Mouse (Mus musculus) lung, embryonic 15.5 days (tissue): Measurements from ENCODE around the gene Homez. TPM values are rescaled to one million over a fixed set of nuclear protein-coding genes. Genes with fewer than 3 reads are reported as not detected.

ENCODE experiments used
- ATAC-seq: fragments of 200-750 bp; cut with Nextera tagmentation; 2 replicates; pipeline ENCODE4 v1.8.0; 2017; ENCODE audit warnings: moderate number of reproducible peaks, borderline replicate concordance; ENCODE audit not compliant: low FRiP score, low TSS enrichment; ENCODE audit errors: extremely low read depth
- H3K27ac ChIP-seq: fragments of 300-500 bp; sonication (generic); 2 replicates; pipeline ENCODE4 v1.5.1; 2015; ENCODE audit warnings: moderate library complexity, mild to moderate bottlenecking, inconsistent platforms
- H3K27me3 ChIP-seq: fragments of 300-500 bp; sonication (generic); 2 replicates; pipeline ENCODE4 v1.6.1; 2015; ENCODE audit warnings: inconsistent platforms
- H3K36me3 ChIP-seq: fragments of 300-500 bp; sonication (generic); 2 replicates; pipeline ENCODE4 v1.6.1; 2015; ENCODE audit warnings: inconsistent platforms
- H3K4me1 ChIP-seq: fragments of 300-500 bp; sonication (generic); 2 replicates; pipeline ENCODE4 v1.6.1; 2015; ENCODE audit warnings: inconsistent platforms
- H3K4me2 ChIP-seq: fragments of 300-500 bp; sonication (generic); 2 replicates; pipeline ENCODE4 v1.6.1; 2015; ENCODE audit warnings: inconsistent platforms, mild to moderate bottlenecking, moderate library complexity
- H3K4me3 ChIP-seq: fragments of 300-500 bp; sonication (generic); 2 replicates; pipeline ENCODE4 v1.5.1; 2015; ENCODE audit warnings: mild to moderate bottlenecking, inconsistent platforms
- H3K9ac ChIP-seq: fragments of 300-500 bp; sonication (generic); 2 replicates; pipeline ENCODE4 v1.6.1; 2015; ENCODE audit warnings: inconsistent platforms
- H3K9me3 ChIP-seq: fragments of 300-500 bp; sonication (generic); 2 replicates; pipeline ENCODE4 v1.6.1; 2016; ENCODE audit warnings: inconsistent platforms
- WGBS: fragments of 180-500 bp; shearing (Covaris S2); methylation state at CpG from one replicate; pipeline ENCODE4 v1.1.7; 2015; 5-methylcytosine and 5-hydroxymethylcytosine counted together
- polyA plus RNA-seq: library from polyadenylated mRNA; unstranded; fragments of >200 nt; fragmentation: Nextera tagmentation; extraction: Ambion mirVana; gene quantifications from 2 replicates; pipeline ENCODE4 v1.2.1, GENCODE M21; 2015

Gene Homez
- polyA plus RNA-seq, 1 experiment from 2014 or later = 11.4 TPM

GRCm38 (mm10) chr14:54813991-54814390, 56.8 kb downstream of the Homez start, which contains the start of gene Rnf212b:
Gene Rnf212b, plus strand, starts transcription at chr14:54814141.
- Histone ChIP-seq H3K36me3 (no peaks in the 10 kb centered on the region), H3K27ac (no peak within 1 kb of the TSS), H3K27me3 (no peaks in the 10 kb centered on the region), H3K9me3 (no peaks in the 10 kb centered on the region), H3K9ac (no peak within 1 kb of the TSS), H3K4me1 (no peaks in the 10 kb centered on the region), H3K4me3 (no peak within 1 kb of the TSS), H3K4me2 (no peak within 1 kb of the TSS)
- no peak for ATAC-seq
- WGBS = 79% methylated on average over 29 of the region's 29 CpGs

GRCm38 (mm10) chr14:54809668-54810033, 61.1 kb downstream of the Homez start:
- no peak for ATAC-seq
- no peak overlapping the region for H3K27ac ChIP-seq
- no peaks in the 10 kb centered on the region for H3K36me3 ChIP-seq
- no peaks in the 10 kb centered on the region for H3K4me1 ChIP-seq
- H3K4me3 ChIP-seq = no peak overlapping the region
- no peak overlapping the region for H3K9ac ChIP-seq
- no peaks in the 10 kb centered on the region for H3K27me3 ChIP-seq
- H3K9me3 ChIP-seq = no peaks in the 10 kb centered on the region
- 73% methylated on average over 3 of the region's 3 CpGs for whole genome bisulfite sequencing
- no peak overlapping the region for H3K4me2 ChIP-seq

GRCm38 (mm10) chr14:54808718-54809667, 61.8 kb downstream of the Homez start:
- no peak overlapping the region for H3K4me2 ChIP-seq
- no peak overlapping the region for H3K4me3 ChIP-seq
- H3K4me1 ChIP-seq = no peaks in the 10 kb centered on the region
- no peak overlapping the region for H3K27ac ChIP-seq
- ATAC-seq = no peak
- 51% methylated on average over 4 of the region's 4 CpGs for WGBS
- no peaks in the 10 kb centered on the region for H3K27me3 ChIP-seq
- no peaks in the 10 kb centered on the region for H3K36me3 ChIP-seq
- H3K9ac ChIP-seq = no peak overlapping the region
- H3K9me3 ChIP-seq = no peaks in the 10 kb centered on the region

- Histone ChIP-seq H3K36me3 (no peaks in the 10 kb centered on the region), H3K9ac (no peak overlapping the region), H3K27me3 (no peaks in the 10 kb centered on the region), H3K4me3 (no peak overlapping the region), H3K27ac (no peak overlapping the region), H3K4me2 (no peak overlapping the region), H3K4me1 (no peaks in the 10 kb centered on the region), H3K9me3 (no peaks in the 10 kb centered on the region)
- ATAC-seq = no peak
- 70% methylated on average over 4 of the region's 4 CpGs for WGBS
Measured at GRCm38 (mm10) chr14:54806124-54806523, 64.6 kb downstream of the Homez start.

Other genes starting within 250 kb of the Homez start
- gene Psmb11, start 249.5 kb downstream of the Homez start, polyA plus RNA-seq = 0.94 and 4.7 TPM in 2 replicates
- not detected in 2 replicates for gene Gm17606, start 230.0 kb downstream of the Homez start, polyA plus RNA-seq
- 4.0 and 4.2 TPM in 2 replicates for gene Cdh24, start 229.6 kb downstream of the Homez start, polyA plus RNA-seq
- 74.0 and 77.9 TPM in 2 replicates for gene 1700123O20Rik, start 184.7 kb downstream of the Homez start, polyA plus RNA-seq
- 119 and 122 TPM in 2 replicates for gene Acin1, start 184.0 kb downstream of the Homez start, polyA plus RNA-seq
- 0.11 and 0.20 TPM in 2 replicates for gene Gm29776, start 172.1 kb downstream of the Homez start, polyA plus RNA-seq
- not detected in 2 replicates for gene Cebpe, start 158.8 kb downstream of the Homez start, polyA plus RNA-seq
- gene Slc7a8, start 89.0 kb downstream of the Homez start, polyA plus RNA-seq = 1.4 and 1.8 TPM in 2 replicates
- not detected in 2 replicates for gene Rnf212b, start 56.8 kb downstream of the Homez start, polyA plus RNA-seq
- 1.1 and 1.6 TPM in 2 replicates for gene Ppp1r3e, start 6.6 kb upstream of the Homez start, polyA plus RNA-seq
- 3.0 and 3.1 TPM in 2 replicates for gene Bcl2l2, start 12.4 kb upstream of the Homez start, polyA plus RNA-seq
- gene Gm20521, start 12.5 kb upstream of the Homez start, polyA plus RNA-seq = not detected in 2 replicates
- gene Pabpn1, start 21.5 kb upstream of the Homez start, polyA plus RNA-seq = 102 and 109 TPM in 2 replicates
- gene Slc22a17, start 42.2 kb upstream of the Homez start, polyA plus RNA-seq = 32.5 and 34.1 TPM in 2 replicates
- 26.5 and 29.1 TPM in 2 replicates for gene Efs, start 55.2 kb upstream of the Homez start, polyA plus RNA-seq
- gene Il25, start 61.7 kb upstream of the Homez start, polyA plus RNA-seq = 0.19 TPM in 1 of 2 replicates, not detected in the other
- gene Cmtm5, start 65.3 kb upstream of the Homez start, polyA plus RNA-seq = 0.95 and 1.0 TPM in 2 replicates
- 70.4 and 166 TPM in 2 replicates for gene Myh6, start 96.0 kb upstream of the Homez start, polyA plus RNA-seq
- gene Gm17428, start 106.0 kb upstream of the Homez start, polyA plus RNA-seq = not detected in 2 replicates
- gene Myh7, start 123.7 kb upstream of the Homez start, polyA plus RNA-seq = 29.1 and 71.2 TPM in 2 replicates
- 81.1 and 81.3 TPM in 2 replicates for gene Ngdn, start 144.5 kb upstream of the Homez start, polyA plus RNA-seq
- gene Zfhx2, start 221.4 kb upstream of the Homez start, polyA plus RNA-seq = 4.2 and 4.3 TPM in 2 replicates
- gene Thtpa, start 223.8 kb upstream of the Homez start, polyA plus RNA-seq = 22.0 and 22.9 TPM in 2 replicates
- 17.2 and 18.9 TPM in 2 replicates for gene Ap1g2, start 235.6 kb upstream of the Homez start, polyA plus RNA-seq
- 0.33 and 0.37 TPM in 2 replicates for gene Jph4, start 246.0 kb upstream of the Homez start, polyA plus RNA-seq